Mouse (Mus musculus): ENCODE data around the gene Cyp2w1.

GRCm38 (mm10) chr5:139344021-139344686, 8.3 kb upstream of the Cyp2w1 start:
- TF ChIP-seq POLR2A (IDR thresholded peaks at IDR 0.05; ENCODE audit: extremely low read depth, insufficient read depth, low read length) (no peak), CTCF (IDR thresholded peaks at IDR 0.05; ENCODE audit: low read depth, low read length) (peak; percentile 94)

Data from liver, adult 2 months (tissue).